Mouse (Mus musculus): ENCODE data around the gene Mesd.
A peak's percentile ranks its signal among the peaks of the same experiment; 100 is the strongest.

Gene Mesd

DNA sequence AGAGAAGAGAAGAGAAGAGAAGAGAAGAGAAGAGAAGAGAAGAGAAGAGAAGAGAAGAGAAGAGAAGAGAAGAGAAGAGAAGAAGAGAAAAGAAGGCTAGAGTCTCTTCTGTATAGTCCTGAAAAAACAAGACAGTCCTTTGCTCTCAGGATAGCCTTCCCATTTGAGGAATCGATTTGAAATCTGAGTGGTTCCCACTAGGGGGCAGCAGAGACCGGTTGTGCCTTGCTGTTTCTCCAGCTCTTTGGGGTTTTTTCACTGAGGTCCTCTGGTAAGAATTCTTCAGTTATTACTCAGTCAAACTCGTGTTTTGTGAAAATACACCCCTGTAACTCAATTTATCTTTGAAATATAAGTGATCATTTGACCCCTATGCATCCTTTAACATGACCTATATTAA is 30.3 kb downstream of the Mesd start:
- peak; percentile 93 for DNase-seq

DNA sequence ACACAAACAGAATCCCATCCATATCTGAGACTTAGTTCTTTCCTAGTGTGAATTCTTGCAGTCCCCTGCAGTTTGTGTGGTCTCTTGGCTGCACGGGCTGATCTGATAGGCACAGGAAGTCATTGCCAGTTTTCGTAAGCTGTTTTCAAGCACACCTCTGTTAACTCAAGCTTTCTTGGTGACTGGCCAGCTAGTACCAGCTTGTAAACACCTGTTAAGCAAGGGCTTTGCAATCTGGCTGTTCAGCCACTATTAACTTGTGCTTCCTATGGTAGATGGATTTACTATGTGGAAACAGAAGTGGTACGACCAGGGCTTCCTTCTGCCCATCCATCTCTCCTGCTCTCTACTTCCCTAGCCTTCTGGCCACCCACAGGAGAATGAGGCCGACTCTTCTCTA is 36.0 kb downstream of the Mesd start:
- DNase-seq, result no peak

- no peak for DNase-seq
Measured at GRCm38 (mm10) chr7:83921637-83922036, 37.4 kb downstream of the Mesd start.

DNA sequence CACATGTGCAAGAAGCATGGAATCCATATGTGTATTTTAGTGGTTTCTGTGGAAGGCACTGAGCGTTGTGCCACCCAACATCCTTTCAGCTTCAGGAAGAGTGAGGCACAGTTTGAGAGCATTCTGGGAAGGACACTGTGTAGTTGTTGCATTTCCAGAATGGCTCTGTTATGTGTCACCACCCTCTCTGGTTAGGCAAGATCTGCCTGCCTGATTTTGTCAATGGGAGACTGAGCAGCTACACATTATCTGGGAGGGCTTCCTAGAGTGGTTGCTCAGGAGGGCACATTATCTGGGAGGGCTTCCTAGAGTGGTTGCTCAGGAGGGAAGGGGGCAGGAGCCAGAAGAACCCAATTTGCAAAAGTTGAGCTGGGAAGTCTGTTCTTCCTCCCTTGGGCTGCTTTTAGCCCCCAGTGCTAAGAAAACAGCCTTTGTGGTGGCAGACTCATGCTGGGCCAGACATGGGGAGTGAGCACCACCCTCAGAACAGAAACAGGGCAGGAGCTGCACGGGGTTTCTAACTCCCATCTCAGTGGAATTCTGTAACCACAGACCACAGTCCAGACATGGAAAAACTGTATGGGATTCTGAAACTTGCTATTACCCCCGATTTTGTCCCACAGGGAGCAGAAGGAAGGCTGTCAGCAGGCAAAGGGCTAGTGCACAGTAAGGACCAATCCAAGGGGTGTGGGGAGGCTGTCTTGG is 54.9 kb downstream of the Mesd start:
- no peak for DNase-seq

DNA sequence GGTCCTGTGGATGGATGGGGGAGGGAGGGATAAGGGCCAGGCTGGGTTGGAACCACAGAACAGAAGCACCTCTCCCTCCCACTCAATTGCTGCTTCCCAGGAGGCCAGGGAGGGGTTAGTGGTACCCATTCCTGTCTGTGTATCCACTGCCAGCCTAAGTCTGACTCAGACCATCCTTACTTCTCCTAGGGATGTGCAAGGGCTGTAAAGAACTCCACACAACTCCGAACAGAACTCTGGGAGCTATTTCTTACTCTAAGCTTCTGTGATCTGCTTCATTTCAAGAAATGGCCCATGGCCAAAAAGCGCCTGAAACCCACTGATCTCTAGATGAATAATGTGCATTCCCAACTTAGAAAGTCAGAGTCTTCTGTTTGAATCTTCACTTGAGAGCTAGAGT is 55.9 kb downstream of the Mesd start:
- no peak for DNase-seq

- DNase-seq, result no peak
Measured at GRCm38 (mm10) chr7:83941701-83942101, 57.4 kb downstream of the Mesd start.

DNA sequence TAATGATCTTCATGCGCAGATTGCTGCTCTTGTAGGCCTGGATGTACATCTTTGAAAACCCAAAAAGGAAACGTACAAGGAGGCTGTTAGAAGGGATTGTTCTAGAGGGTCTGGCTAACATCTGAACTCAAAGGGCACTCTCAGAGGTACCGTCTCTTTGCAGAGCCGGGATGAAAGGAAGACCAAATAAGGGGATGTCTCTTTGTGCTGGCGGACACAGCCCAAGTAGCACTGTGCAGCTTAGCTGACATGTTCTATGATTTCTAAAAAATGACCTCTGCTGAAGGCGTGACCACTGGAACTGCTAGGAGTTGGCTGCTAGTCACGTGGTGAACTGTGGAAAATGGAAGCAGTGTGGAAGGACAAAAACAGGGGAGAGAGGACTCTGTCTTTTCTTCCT is 64.5 kb downstream of the Mesd start:
- DNase-seq, result no peak

GRCm38 (mm10) chr7:83949662-83950061 is 65.4 kb downstream of the Mesd start:
- no peak for DNase-seq

All from kidney, postnatal 10 days (tissue).